Mouse (Mus musculus): ENCODE measurements around the gene Nxn.

DNA sequence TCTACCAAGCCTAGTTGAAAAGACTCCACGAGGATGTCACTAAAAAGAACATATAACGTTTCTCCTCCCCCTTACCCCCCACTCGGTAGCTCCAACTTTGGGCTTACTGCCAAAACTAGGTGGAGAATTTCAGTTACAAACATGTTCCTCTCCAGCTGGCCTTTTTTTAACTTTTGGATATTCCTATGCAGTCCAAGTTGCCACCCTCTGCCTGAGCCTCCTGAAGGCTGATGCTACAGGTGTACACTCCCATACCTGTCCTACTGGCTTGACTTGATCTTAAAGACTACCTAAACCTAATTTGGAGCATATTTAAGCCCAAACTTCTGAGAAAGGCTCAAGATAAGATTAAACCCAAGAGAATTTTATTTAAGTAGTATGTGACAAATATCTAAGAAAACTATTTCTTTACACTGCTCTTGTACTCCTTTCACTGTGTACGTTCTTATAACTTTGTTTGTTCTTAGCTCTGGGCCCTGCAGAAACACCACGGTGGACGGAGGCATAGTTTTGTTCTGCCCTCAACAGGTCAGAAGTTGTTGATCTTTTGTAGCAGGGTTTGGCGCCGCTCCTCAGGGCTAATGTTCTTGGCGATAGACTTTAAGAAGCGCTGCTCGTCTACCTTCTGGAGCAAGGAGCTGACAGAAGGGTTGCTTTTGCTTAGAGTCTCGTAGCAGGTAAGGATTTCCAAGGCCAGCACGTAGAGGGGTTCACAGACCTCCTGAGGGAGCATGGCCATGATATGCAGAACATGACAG lies 188.5 kb downstream of the Nxn start:
- no peak for TF ChIP-seq CTCF (conservative IDR thresholded peaks at IDR 0.05; ENCODE audit: insufficient read depth, insufficient read length, low read depth, low read length)
- no peak for TF ChIP-seq POLR2A (IDR thresholded peaks at IDR 0.05; ENCODE audit: low read depth, low read length)

Measured in kidney, adult 2 months (tissue).